Mouse (Mus musculus) stomach, postnatal 0 days (tissue): ENCODE measurements around the gene Ube2z.

Experiments
- CTCF ChIP-seq: IDR thresholded peaks from 2 replicates; pipeline ENCODE4 v1.5.1; 2016; ENCODE audit warnings: antibody characterized with exemption, low read depth, mild to moderate bottlenecking, moderate library complexity
- EP300 ChIP-seq: optimal IDR thresholded peaks from 2 replicates; pipeline ENCODE3; 2016; ENCODE audit warnings: antibody characterized with exemption

DNA sequence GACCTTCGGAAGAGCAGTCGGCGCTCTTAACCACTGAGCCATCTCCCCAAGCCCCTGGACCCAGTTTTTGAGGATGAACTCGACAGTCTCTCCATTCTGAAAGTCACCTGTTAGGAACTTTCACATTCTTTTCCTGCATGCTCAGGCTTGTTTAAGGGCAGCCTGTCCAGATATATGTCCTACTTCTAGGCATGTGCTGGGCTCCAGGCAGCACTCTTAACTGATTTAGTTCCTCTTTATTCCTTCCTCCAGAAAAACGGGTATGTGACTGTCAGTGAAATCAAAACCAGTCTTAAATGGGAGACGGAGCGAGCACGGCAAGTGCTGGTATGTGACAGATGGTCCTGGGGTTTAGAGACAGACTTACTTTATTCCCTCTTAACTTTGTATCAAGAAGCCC lies 19.2 kb downstream of the Ube2z start:
- TF ChIP-seq EP300: no peak
- TF ChIP-seq CTCF: no peak
